Mouse (Mus musculus): Measurements from ENCODE around the gene Gm6370. TPM values are rescaled to one million over a fixed set of nuclear protein-coding genes. Genes with fewer than 3 reads are reported as not detected.
"Not testable (repeated sequence)": the region's sequence is repeated elsewhere in the genome, so short reads cannot be mapped to it uniquely, and the experiment has no call there.

The Gm6370 gene
- not detected in 2 replicates for polyA plus RNA-seq (2015; fragmentation: Nextera tagmentation; extraction: Ambion mirVana)

DNA sequence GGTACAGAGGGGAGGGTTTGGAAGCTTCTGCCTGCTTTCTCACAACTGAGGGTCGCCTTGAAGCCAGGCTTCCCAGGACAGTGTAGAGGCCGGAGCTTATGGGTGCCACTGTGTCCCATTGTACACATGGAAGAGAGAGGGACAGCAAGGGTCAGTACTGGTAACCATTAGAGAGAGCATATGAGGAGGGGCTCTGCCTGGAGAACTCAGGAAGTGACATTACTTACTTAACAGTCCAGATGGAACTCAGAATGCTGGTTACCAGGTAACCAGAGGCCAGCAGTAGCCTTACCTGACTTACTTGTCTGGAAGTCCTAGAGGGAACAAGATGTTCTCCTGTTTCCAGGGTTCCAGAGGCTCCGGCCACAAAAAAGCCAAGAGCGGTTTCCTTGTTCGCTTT lies at the start of gene Gm6370:
Gene Gm6370 (plus strand): TSS at position 301 of the 400 bp plus-strand sequence.
- not testable (repeated sequence) for H3K27me3 ChIP-seq; H3K9ac ChIP-seq; H3K4me2 ChIP-seq; H3K9me3 ChIP-seq; H3K4me1 ChIP-seq; ATAC-seq (ENCODE audit: borderline replicate concordance, extremely low read depth, low FRiP score, low TSS enrichment); H3K4me3 ChIP-seq; H3K27ac ChIP-seq; H3K36me3 ChIP-seq
- no CpG with 5 or more reads among the region's 5 CpGs for WGBS

DNA sequence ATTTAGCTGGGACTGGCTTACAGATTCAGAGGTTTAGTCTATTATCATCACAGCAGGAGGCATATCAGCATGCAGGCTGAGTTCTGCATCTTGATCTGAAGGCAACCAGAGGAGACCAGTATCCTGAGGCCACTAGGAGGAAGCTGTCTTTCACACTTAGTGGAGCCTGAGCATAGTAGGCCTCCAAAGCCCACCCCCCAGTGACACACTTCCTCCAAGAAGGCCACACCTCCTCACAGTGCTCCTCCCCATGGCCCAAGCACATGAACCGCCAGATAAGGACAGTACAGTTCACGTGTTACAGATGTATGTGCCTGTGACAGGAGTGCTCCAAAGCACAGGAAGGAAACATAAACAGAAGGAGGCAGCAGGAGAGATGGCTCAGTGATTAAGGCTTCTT lies 48.4 kb upstream of the Gm6370 start:
- Histone ChIP-seq H3K4me2 (no peak overlapping the region), H3K27me3 (no peaks in the 10 kb centered on the region), H3K9me3 (no peaks in the 10 kb centered on the region), H3K36me3 (no peaks in the 10 kb centered on the region), H3K4me3 (no peak overlapping the region), H3K4me1 (no peaks in the 10 kb centered on the region), H3K27ac (no peak overlapping the region), H3K9ac (no peak overlapping the region)
- ATAC-seq (ENCODE audit: borderline replicate concordance, extremely low read depth, low FRiP score, low TSS enrichment), result no peak
- 48% methylated on average over 2 of the region's 2 CpGs for WGBS

DNA sequence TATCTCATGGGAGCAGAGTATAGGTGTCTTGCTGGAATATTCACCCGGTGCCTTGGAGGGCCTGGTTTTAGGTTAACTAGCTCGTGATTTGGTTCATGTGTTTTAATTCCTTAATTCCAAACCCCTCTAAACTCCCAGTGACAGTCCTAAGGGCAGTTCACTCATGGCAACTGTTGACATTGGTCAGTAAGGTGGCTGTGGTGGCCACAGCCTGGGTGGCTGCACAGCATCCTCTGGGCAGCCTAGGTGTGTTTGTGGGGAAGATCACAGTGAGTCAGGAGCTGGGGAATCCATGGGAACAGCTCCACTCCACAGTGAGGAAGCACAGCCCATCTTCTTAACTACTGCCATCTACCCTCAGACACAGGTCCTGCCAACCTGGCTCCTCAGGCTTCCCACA lies 44.5 kb upstream of the Gm6370 start:
- no peaks in the 10 kb centered on the region for H3K9me3 ChIP-seq
- no peak overlapping the region for H3K4me2 ChIP-seq
- H3K9ac ChIP-seq, result no peak overlapping the region
- no peaks in the 10 kb centered on the region for H3K27me3 ChIP-seq
- WGBS, result 80% methylated on average over 2 of the region's 2 CpGs
- no peak for ATAC-seq (ENCODE audit: borderline replicate concordance, extremely low read depth, low FRiP score, low TSS enrichment)
- no peak overlapping the region for H3K4me3 ChIP-seq
- no peak overlapping the region for H3K27ac ChIP-seq
- no peaks in the 10 kb centered on the region for H3K36me3 ChIP-seq
- H3K4me1 ChIP-seq, result no peaks in the 10 kb centered on the region

DNA sequence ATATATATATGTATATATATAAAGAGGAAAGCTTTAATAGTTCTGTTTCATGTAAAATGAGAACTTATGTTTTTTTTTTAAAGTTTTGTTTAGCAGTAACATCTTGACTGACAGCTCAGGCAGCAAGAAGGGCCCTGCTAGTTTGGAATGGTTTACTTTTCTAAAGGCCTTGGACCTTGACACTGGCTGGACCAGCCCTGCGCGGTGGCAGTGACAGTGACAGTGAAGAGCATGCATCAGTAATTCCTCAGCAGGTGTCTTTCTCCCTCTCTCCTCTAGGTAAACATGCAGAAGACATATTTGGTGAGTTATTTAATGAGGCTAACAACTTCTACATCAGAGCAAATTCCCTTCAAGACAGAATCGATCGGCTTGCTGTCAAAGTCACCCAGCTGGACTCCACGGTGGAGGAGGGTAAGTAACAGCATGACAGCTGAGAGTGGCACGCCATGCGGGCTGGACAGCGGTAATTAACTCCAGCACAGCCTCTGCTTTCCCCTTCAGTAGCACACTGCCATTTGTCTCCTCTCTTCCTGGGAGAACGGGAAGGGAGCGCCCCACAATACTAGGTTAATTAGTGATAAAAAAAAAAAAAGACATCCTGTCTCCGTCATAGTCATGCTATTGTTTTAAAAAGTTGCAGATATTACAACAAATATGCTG lies 39.4 kb upstream of the Gm6370 start:
- H3K4me2 ChIP-seq, result no peak overlapping the region
- H3K9ac ChIP-seq, result no peak overlapping the region
- no peaks in the 10 kb centered on the region for H3K4me1 ChIP-seq
- ATAC-seq (ENCODE audit: borderline replicate concordance, extremely low read depth, low FRiP score, low TSS enrichment), result no peak
- no peak overlapping the region for H3K27ac ChIP-seq
- H3K36me3 ChIP-seq, result no peaks in the 10 kb centered on the region
- 72% methylated on average over 11 of the region's 11 CpGs for WGBS
- H3K27me3 ChIP-seq, result no peaks in the 10 kb centered on the region
- H3K9me3 ChIP-seq, result no peaks in the 10 kb centered on the region
- H3K4me3 ChIP-seq, result no peak overlapping the region

DNA sequence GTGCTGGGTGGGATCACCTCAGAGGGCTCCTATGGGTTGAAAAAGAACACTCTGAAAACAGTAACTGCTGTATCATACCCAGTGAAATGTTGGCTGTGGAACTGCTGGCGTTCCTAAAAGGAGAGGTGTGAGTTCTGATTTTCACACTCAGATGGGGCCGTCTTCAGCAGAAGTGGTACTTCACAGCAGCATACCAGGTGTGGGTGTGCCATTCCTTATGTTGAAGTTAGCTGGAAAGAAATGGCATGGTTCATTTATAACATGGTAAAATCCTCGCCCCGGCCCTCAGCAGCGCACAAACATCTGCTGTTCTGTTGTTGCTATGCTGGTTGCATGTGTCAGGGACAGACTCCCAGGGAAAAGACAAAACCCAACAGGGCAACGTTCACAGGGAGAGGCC lies 37.6 kb upstream of the Gm6370 start:
- no peaks in the 10 kb centered on the region for H3K9me3 ChIP-seq
- H3K27me3 ChIP-seq, result no peaks in the 10 kb centered on the region
- ATAC-seq (ENCODE audit: borderline replicate concordance, extremely low read depth, low FRiP score, low TSS enrichment), result no peak
- no peak overlapping the region for H3K9ac ChIP-seq
- no peak overlapping the region for H3K4me2 ChIP-seq
- no peaks in the 10 kb centered on the region for H3K4me1 ChIP-seq
- H3K27ac ChIP-seq, result no peak overlapping the region
- 88% methylated on average over 6 of the region's 6 CpGs for WGBS
- no peaks in the 10 kb centered on the region for H3K36me3 ChIP-seq
- no peak overlapping the region for H3K4me3 ChIP-seq

DNA sequence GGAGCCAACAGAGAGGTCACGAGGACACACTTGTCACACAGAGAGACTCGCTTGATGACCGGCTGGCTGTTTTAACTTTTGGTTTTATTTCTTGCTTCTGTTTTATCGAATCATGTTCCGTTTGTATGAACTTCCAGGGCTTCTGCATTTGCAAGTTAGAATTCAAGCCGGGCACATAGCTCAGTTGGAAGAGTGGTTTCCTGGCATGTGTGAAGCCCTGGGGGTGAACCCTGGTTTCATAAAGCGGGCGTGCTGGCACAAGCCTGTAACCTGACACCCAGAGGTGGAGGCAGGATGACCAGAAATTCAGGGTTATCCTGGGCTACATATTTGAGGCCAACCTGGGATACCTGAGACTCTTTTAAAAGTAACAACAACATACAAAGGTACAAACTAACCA lies 29.6 kb upstream of the Gm6370 start:
- WGBS, result 61% methylated on average over 8 of the region's 8 CpGs

DNA sequence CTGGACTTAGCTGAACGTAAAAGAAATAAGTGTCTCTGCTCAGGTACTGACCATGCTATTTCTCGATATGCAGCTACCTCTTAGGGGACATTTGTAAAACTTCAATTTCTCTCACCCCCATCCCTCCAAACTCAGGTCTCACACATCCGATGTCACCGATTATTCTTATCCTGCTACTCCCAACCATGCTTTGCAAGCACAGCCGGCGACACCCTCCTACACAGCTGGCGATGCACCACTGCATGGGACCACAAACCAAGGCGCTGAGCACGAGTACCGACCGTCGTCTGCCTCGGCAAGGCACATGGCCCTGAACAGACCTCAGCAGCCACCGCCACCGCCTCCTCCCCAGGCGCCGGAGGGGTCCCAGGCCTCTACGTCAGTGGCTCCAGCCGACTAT lies 24.5 kb upstream of the Gm6370 start:
- no peak overlapping the region for H3K27ac ChIP-seq
- ATAC-seq (ENCODE audit: borderline replicate concordance, extremely low read depth, low FRiP score, low TSS enrichment), result no peak
- no peaks in the 10 kb centered on the region for H3K36me3 ChIP-seq
- H3K4me3 ChIP-seq, result no peak overlapping the region
- H3K9ac ChIP-seq, result no peak overlapping the region
- 91% methylated on average over 19 of the region's 19 CpGs for WGBS
- H3K4me1 ChIP-seq, result no peaks in the 10 kb centered on the region
- no peaks in the 10 kb centered on the region for H3K9me3 ChIP-seq
- H3K27me3 ChIP-seq, result no peaks in the 10 kb centered on the region
- H3K4me2 ChIP-seq, result no peak overlapping the region

More for the DNA sequence above, 29.6 kb upstream of the Gm6370 start:
- no peak overlapping the region for H3K27ac ChIP-seq
- H3K4me2 ChIP-seq, result no peak overlapping the region
- H3K4me3 ChIP-seq, result no peak overlapping the region
- ATAC-seq (ENCODE audit: borderline replicate concordance, extremely low read depth, low FRiP score, low TSS enrichment), result no peak
- no peaks in the 10 kb centered on the region for H3K9me3 ChIP-seq
- no peak overlapping the region for H3K9ac ChIP-seq
- H3K27me3 ChIP-seq, result no peaks in the 10 kb centered on the region
- H3K4me1 ChIP-seq, result no peaks in the 10 kb centered on the region
- no peaks in the 10 kb centered on the region for H3K36me3 ChIP-seq

DNA sequence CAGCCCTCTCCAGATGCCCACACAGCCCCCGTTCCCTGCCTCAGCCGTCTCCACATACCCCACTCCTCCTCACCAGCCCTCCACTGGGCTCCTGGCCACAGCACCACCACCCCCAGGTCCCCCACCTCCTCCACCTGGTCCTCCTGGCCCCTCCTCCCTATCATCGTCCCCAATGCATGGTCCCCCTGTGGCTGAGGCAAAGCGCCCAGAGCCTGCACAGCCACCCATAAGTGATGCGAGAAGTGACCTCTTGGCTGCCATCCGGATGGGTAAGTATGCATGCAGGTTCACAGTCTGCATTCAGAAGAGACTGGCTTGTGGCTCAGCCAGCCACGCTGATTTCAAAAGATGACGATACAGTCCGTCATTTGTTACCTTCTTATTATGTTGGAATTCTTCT lies 22.9 kb upstream of the Gm6370 start:
- no peak for ATAC-seq (ENCODE audit: borderline replicate concordance, extremely low read depth, low FRiP score, low TSS enrichment)
- Histone ChIP-seq H3K4me3 (no peak overlapping the region), H3K4me1 (no peaks in the 10 kb centered on the region), H3K27me3 (no peaks in the 10 kb centered on the region), H3K9ac (no peak overlapping the region), H3K36me3 (no peaks in the 10 kb centered on the region), H3K4me2 (no peak overlapping the region), H3K27ac (no peak overlapping the region), H3K9me3 (no peaks in the 10 kb centered on the region)
- WGBS, result 89% methylated on average over 9 of the region's 9 CpGs

DNA sequence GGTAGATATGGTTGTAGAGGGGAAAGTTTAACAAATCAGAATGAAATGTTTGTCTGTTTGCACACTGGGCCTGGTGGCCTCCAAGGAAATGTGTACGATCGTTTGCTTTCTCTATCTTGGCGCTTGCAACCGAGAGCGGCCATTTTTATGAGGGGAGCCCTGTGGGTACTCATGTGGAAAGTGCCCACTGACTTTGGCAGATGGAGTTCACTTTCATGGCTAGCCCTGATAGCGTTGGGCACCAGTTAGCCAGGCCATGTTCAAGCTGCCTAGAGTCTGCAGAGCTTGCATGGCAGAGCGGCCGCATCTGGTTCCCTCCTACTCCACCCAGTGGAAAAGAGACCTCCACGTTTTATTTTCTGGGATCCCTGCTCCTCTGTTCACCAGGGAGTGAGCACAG lies 20.3 kb upstream of the Gm6370 start:
- ATAC-seq (ENCODE audit: borderline replicate concordance, extremely low read depth, low FRiP score, low TSS enrichment), result no peak
- Histone ChIP-seq H3K36me3 (no peaks in the 10 kb centered on the region), H3K4me3 (no peak overlapping the region), H3K4me1 (no peaks in the 10 kb centered on the region), H3K9me3 (no peaks in the 10 kb centered on the region), H3K4me2 (no peak overlapping the region), H3K9ac (no peak overlapping the region), H3K27me3 (no peaks in the 10 kb centered on the region), H3K27ac (no peak overlapping the region)
- WGBS, result 82% methylated on average over 9 of the region's 9 CpGs

DNA sequence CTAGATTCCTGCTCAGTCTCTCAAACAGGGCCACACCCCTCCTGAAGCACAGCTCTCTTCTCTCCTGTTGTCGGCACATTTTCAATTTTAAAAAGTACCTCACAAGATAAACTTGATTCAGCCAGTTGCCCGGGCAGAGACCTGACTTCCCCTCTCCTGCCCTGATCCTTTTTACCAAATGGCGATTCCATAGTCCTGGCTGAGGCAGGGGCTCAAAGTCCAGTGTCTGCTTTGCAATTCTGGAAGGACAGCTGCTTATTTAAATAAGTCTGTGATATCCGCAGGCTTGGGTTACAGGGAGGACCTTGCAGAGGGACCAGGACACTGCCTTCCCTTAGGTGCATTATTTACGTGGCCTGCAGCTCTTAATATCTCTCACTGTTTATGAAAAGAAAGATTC lies 19.9 kb upstream of the Gm6370 start:
- Histone ChIP-seq H3K9ac (no peak overlapping the region), H3K4me1 (no peaks in the 10 kb centered on the region)

DNA sequence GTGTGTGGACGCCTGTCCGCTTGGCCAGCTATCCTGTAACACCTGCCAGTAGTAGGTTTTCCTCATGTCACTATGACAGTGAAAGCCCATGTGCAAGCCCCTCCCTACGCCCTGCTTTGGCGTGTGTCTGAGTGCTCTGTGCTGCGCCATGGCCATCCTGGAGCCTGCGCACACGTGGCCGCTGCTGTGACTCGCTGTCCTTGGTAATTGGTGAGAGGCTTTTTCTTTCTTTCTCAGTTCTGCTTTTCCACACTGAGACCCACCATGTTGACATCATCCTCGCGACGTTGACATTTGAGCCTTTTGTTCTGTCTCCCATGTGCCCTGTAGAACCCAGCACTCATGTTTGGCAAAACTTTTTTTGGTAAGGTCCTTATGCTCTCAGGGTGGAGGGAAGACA lies 19.3 kb upstream of the Gm6370 start:
- H3K27ac ChIP-seq, result no peak overlapping the region
- no peaks in the 10 kb centered on the region for H3K9me3 ChIP-seq
- H3K4me2 ChIP-seq, result no peak overlapping the region
- WGBS, result 85% methylated on average over 12 of the region's 12 CpGs
- no peak overlapping the region for H3K4me3 ChIP-seq
- H3K27me3 ChIP-seq, result no peaks in the 10 kb centered on the region
- no peak overlapping the region for H3K9ac ChIP-seq
- no peak for ATAC-seq (ENCODE audit: borderline replicate concordance, extremely low read depth, low FRiP score, low TSS enrichment)
- no peaks in the 10 kb centered on the region for H3K4me1 ChIP-seq
- H3K36me3 ChIP-seq, result no peaks in the 10 kb centered on the region

More for the DNA sequence above, 19.9 kb upstream of the Gm6370 start:
- no peak overlapping the region for H3K4me3 ChIP-seq
- H3K27me3 ChIP-seq, result no peaks in the 10 kb centered on the region
- 73% methylated on average over 5 of the region's 5 CpGs for WGBS
- no peaks in the 10 kb centered on the region for H3K36me3 ChIP-seq
- no peak overlapping the region for H3K4me2 ChIP-seq
- no peak overlapping the region for H3K27ac ChIP-seq
- H3K9me3 ChIP-seq, result no peaks in the 10 kb centered on the region
- no peak for ATAC-seq (ENCODE audit: borderline replicate concordance, extremely low read depth, low FRiP score, low TSS enrichment)

DNA sequence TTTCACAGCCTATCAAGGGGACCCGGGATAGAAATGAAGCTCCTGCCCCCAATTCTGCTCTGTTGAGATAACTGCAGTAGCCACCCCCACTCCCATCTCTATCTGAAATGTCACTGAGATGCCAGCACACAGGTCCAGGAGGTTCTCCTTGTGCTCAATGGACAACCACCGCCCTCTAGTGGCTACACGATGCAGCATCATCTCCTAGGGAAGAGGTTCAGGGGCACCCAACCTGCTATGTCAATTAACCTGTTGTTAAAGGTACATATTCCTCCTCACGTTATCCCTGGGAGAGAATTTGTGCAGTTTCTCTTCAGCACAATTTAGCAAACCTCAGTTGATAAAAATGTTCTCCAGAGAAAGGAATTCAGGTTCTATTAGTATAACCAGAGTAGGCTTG lies 11.6 kb upstream of the Gm6370 start:
- not testable (repeated sequence) for H3K27ac ChIP-seq; H3K36me3 ChIP-seq; H3K4me1 ChIP-seq; H3K27me3 ChIP-seq; H3K4me2 ChIP-seq; H3K4me3 ChIP-seq; ATAC-seq (ENCODE audit: borderline replicate concordance, extremely low read depth, low FRiP score, low TSS enrichment); H3K9ac ChIP-seq; H3K9me3 ChIP-seq
- WGBS, result 8% methylated on average over 4 of the region's 4 CpGs

DNA sequence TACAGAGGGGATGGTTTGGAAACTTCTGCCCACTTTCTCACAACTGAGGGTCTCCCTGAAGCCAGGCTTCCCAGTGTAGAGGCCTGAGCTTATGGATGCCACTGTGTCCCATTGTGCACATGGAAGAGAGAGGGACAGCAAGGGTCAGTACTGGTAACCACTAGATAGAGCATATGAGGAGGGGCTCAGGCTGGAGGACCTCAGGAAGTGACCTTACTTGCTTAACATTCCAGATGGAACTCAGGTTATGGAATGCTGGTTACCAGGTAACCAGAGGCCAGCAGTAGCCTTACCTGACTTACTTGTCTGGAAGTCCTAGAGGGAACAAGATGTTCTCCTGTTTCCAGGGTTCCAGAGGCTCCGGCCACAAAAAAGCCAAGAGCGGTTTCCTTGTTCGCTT lies 9.5 kb upstream of the Gm6370 start, which contains the start of gene Gm6408:
Gene Gm6408 (plus strand): TSS at position 301 of the 400 bp plus-strand sequence.
- not testable (repeated sequence) for H3K9me3 ChIP-seq; H3K9ac ChIP-seq; H3K4me1 ChIP-seq; H3K27me3 ChIP-seq; H3K36me3 ChIP-seq; ATAC-seq (ENCODE audit: borderline replicate concordance, extremely low read depth, low FRiP score, low TSS enrichment); H3K4me3 ChIP-seq; H3K4me2 ChIP-seq; H3K27ac ChIP-seq
- WGBS, result 75% methylated on average over 3 of the region's 3 CpGs

Data from lung, embryonic 15.5 days (tissue).